Mouse (Mus musculus) MEL (cell line): ENCODE data around the gene Dmp1. TPM values are rescaled to one million over a fixed set of nuclear protein-coding genes. Genes with fewer than 3 reads are reported as not detected.

Source experiments
- DNase-seq: peaks from one replicate; pipeline ENCODE4 v3.0.0; 2011; ENCODE audit warnings: low read depth, low spot score
- H3K27ac ChIP-seq: 2 replicates; pipeline ENCODE4 v1.5.1; 2012; ENCODE audit warnings: low read depth, mild to moderate bottlenecking, control low read depth, low read length, moderate library complexity; ENCODE audit not compliant: control insufficient read depth
- H3K27me3 ChIP-seq, 2 experiments: fragments of 150-350 bp in 1 of 2; sonication (generic) in 1 of 2; 2 replicates each; pipeline ENCODE4 v1.6.1; 2012; ENCODE audit warnings: low read length in 2 of 2, mild to moderate bottlenecking in 2 of 2, improper control_type of control experiment in 1 of 2, moderate library complexity in 1 of 2; ENCODE audit not compliant: insufficient read depth in 2 of 2, control insufficient read depth in 1 of 2
- H3K36me3 ChIP-seq, 2 experiments: 2 replicates each; pipeline ENCODE4 v1.6.1; 2012 to 2014; ENCODE audit warnings: low read length in 2 of 2, improper control_type of control experiment in 1 of 2, inconsistent platforms in 1 of 2, mild to moderate bottlenecking in 1 of 2; ENCODE audit not compliant: insufficient read depth in 2 of 2, control insufficient read depth in 1 of 2
- H3K4me1 ChIP-seq, 2 experiments: fragments of 150-350 bp in 1 of 2; sonication (generic) in 1 of 2; 2 replicates each; pipeline ENCODE4 v1.6.1; 2012; ENCODE audit warnings: low read length in 2 of 2, improper control_type of control experiment in 1 of 2, mild to moderate bottlenecking in 1 of 2; ENCODE audit not compliant: insufficient read depth in 2 of 2, control insufficient read depth in 1 of 2
- H3K4me3 ChIP-seq, 2 experiments: fragments of 150-350 bp in 1 of 2; sonication (generic) in 1 of 2; 2 replicates each; pipeline ENCODE4 v1.5.1; 2012; ENCODE audit warnings: low read depth in 2 of 2, low read length in 2 of 2, mild to moderate bottlenecking in 2 of 2, moderate library complexity in 2 of 2, control low read depth in 1 of 2, improper control_type of control experiment in 1 of 2; ENCODE audit not compliant: control insufficient read depth in 1 of 2, insufficient read depth in 1 of 2
- H3K79me2 ChIP-seq: 2 replicates; pipeline ENCODE4 v1.6.1; 2012; ENCODE audit warnings: mild to moderate bottlenecking, low read length, moderate library complexity; ENCODE audit not compliant: control insufficient read depth, poor library complexity, insufficient read depth
- H3K9ac ChIP-seq: 2 replicates; pipeline ENCODE4 v1.6.1; 2012; ENCODE audit warnings: low read depth, mild to moderate bottlenecking, control low read depth, low read length, moderate library complexity; ENCODE audit not compliant: control insufficient read depth, poor library complexity, severe bottlenecking
- H3K9me3 ChIP-seq: fragments of 150-350 bp; sonication (generic); replicated peaks from 2 replicates; pipeline ENCODE4 v1.6.1; 2012; ENCODE audit warnings: mild to moderate bottlenecking, low read length, improper control_type of control experiment, moderate library complexity; ENCODE audit not compliant: insufficient read depth
- CHD2 ChIP-seq: IDR thresholded peaks from 2 replicates; pipeline ENCODE4 v1.6.1; 2011; ENCODE audit warnings: low read length, improper control_type of control experiment
- E2F4 ChIP-seq: IDR thresholded peaks from 2 replicates; pipeline ENCODE4 v1.6.1; 2011; ENCODE audit warnings: low read depth, low read length, improper control_type of control experiment, borderline replicate concordance
- ETS1 ChIP-seq: IDR thresholded peaks from 2 replicates; pipeline ENCODE4 v1.6.1; 2012; ENCODE audit warnings: low read depth, mild to moderate bottlenecking, inconsistent platforms, low read length, improper control_type of control experiment, moderate library complexity
- GABPA ChIP-seq: IDR thresholded peaks from 2 replicates; pipeline ENCODE4 v1.6.1; 2012; ENCODE audit warnings: low read depth, mild to moderate bottlenecking, inconsistent platforms, low read length, improper control_type of control experiment, moderate library complexity
- GATA1 ChIP-seq: IDR thresholded peaks from 2 replicates; pipeline ENCODE4 v1.6.1; 2011; ENCODE audit warnings: low read depth, low read length, improper control_type of control experiment
- JUND ChIP-seq: IDR thresholded peaks from 2 replicates; pipeline ENCODE4 v1.6.1; 2011; ENCODE audit warnings: low read depth, mild to moderate bottlenecking, improper control_type of control experiment, low read length
- KAT2A ChIP-seq: conservative IDR thresholded peaks from 2 replicates; pipeline ENCODE4 v1.6.1; 2012; ENCODE audit warnings: low read depth, low read length, improper control_type of control experiment, inconsistent platforms
- MAFK ChIP-seq: IDR thresholded peaks from 2 replicates; pipeline ENCODE4 v1.6.1; 2011; ENCODE audit warnings: low read depth, mild to moderate bottlenecking, low read length, improper control_type of control experiment, borderline replicate concordance
- MAZ ChIP-seq: IDR thresholded peaks from 2 replicates; pipeline ENCODE4 v1.6.1; 2012; ENCODE audit warnings: low read depth, mild to moderate bottlenecking, inconsistent platforms, low read length, improper control_type of control experiment
- MYB ChIP-seq: IDR thresholded peaks from 2 replicates; pipeline ENCODE4 v1.6.1; 2011; ENCODE audit warnings: mild to moderate bottlenecking, low read depth, low read length, improper control_type of control experiment
- MYC ChIP-seq: IDR thresholded peaks from 2 replicates; pipeline ENCODE4 v1.6.1; 2011; ENCODE audit warnings: low read depth, mild to moderate bottlenecking, low read length, improper control_type of control experiment, moderate library complexity
- NELFE ChIP-seq: IDR thresholded peaks from 2 replicates; pipeline ENCODE4 v1.6.1; 2011; ENCODE audit warnings: low read depth, low read length, improper control_type of control experiment
- POLR2A ChIP-seq, 2 experiments: IDR thresholded peaks; 2 replicates each; pipeline ENCODE4 v1.6.1; 2011 to 2012; ENCODE audit warnings: low read length in 2 of 2, mild to moderate bottlenecking in 2 of 2, control low read depth in 1 of 2, improper control_type of control experiment in 1 of 2, low read depth in 1 of 2, moderate library complexity in 1 of 2; ENCODE audit not compliant: control insufficient read depth in 1 of 2, insufficient read depth in 1 of 2, poor library complexity in 1 of 2
- RAD21 ChIP-seq: IDR thresholded peaks from 2 replicates; pipeline ENCODE4 v1.6.1; 2011; ENCODE audit warnings: mild to moderate bottlenecking, low read depth, low read length, improper control_type of control experiment
- RCOR1 ChIP-seq: IDR thresholded peaks from 2 replicates; pipeline ENCODE4 v1.6.1; 2012; ENCODE audit warnings: low read depth, mild to moderate bottlenecking, inconsistent platforms, low read length, improper control_type of control experiment
- SMC3 ChIP-seq: IDR thresholded peaks from 2 replicates; pipeline ENCODE4 v1.6.1; 2011; ENCODE audit warnings: low read depth, low read length, improper control_type of control experiment
- TCF12 ChIP-seq: IDR thresholded peaks from 2 replicates; pipeline ENCODE4 v1.6.1; 2014; ENCODE audit warnings: low read depth, mild to moderate bottlenecking, inconsistent platforms, low read length, improper control_type of control experiment, moderate library complexity
- USF1 ChIP-seq: IDR thresholded peaks from 2 replicates; pipeline ENCODE4 v1.6.1; 2014; ENCODE audit warnings: low read depth, mild to moderate bottlenecking, inconsistent platforms, low read length, improper control_type of control experiment, moderate library complexity
- USF2 ChIP-seq, 2 experiments: IDR thresholded peaks; 2 replicates each; pipeline ENCODE4 v1.6.1; 2011 to 2012; ENCODE audit warnings: improper control_type of control experiment in 2 of 2, low read length in 2 of 2, borderline replicate concordance in 1 of 2, inconsistent platforms in 1 of 2, low read depth in 1 of 2, mild to moderate bottlenecking in 1 of 2; ENCODE audit not compliant: insufficient read depth in 1 of 2
- ZC3H11A ChIP-seq: IDR thresholded peaks from 2 replicates; pipeline ENCODE4 v1.6.1; 2012; ENCODE audit warnings: low read depth, mild to moderate bottlenecking, inconsistent platforms, low read length, improper control_type of control experiment
- ZKSCAN1 ChIP-seq: IDR thresholded peaks from 2 replicates; pipeline ENCODE4 v1.6.1; 2012; ENCODE audit warnings: low read depth, mild to moderate bottlenecking, inconsistent platforms, low read length, improper control_type of control experiment, moderate library complexity
- polyA plus RNA-seq, 2 experiments: library from polyadenylated mRNA; stranded (reverse) in 1 of 2; unstranded in 1 of 2; fragments of >175 nt in 1 of 2; fragments of >200 nt in 1 of 2; gene quantifications; 2 replicates each; pipeline versions ENCODE4 v1.2.1 to v1.2.4; 2012; ENCODE audit warnings: low replicate concordance in 2 of 2, low read depth in 1 of 2; ENCODE audit not compliant: insufficient read length in 2 of 2, insufficient read depth in 1 of 2, missing spikeins in 1 of 2
- total RNA-seq: library from RNA; depleted of rRNA; stranded (reverse); fragments of 300-350 nt; gene quantifications from 2 replicates; pipeline ENCODE4 v1.2.3, GENCODE M21; 2012; rRNA removed

Gene Dmp1
- total and polyA plus RNA-seq, 3 experiments, result not detected

DNA sequence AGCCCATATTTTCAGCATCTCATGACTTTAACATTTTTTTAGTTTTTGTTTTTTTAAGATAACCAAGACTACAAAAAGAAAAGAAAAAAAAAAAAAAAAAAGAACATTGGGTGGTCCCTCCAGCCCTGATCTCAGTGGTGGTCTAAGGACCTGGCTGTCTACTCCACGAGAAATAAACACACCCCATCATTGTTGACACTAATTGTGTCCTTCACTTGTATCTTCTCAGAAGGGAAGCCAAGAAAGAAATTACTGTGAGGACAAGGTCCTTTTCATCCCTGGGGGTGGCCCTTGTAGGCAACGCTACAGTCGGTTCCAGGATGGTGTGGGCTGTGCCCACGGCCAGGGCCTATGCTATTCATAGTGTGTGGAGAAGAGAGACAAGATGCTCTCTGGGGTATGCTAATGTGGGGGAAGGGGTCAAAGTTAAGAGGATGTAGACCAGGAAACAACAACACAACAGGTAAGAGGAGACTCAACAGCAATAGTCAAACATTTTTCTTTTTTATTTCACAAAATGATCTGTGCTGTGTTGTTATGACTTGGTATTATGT, 59.6 kb downstream of the Dmp1 start:
- no peaks in the 10 kb centered on the region for H3K36me3 ChIP-seq
- no peaks in the 10 kb centered on the region for H3K27me3 ChIP-seq
- TF ChIP-seq POLR2A (IDR thresholded peaks at IDR 0.05; ENCODE audit: control insufficient read depth in 1 of 2, insufficient read depth in 1 of 2, low read depth in 1 of 2, low read length in 2 of 2, poor library complexity in 1 of 2) (no peak), KAT2A (no peak), USF2 (IDR thresholded peaks at IDR 0.05; ENCODE audit: borderline replicate concordance in 1 of 2, insufficient read depth in 1 of 2, low read depth in 1 of 2, low read length in 2 of 2) (no peak), ZC3H11A (no peak), NELFE (no peak), MAFK (no peak), TCF12 (no peak), SMC3 (no peak), CHD2 (no peak), GATA1 (no peak), ZKSCAN1 (no peak), E2F4 (no peak), JUND (no peak), RAD21 (no peak), RCOR1 (no peak), MYC (no peak), ETS1 (no peak), MAZ (no peak)
- H3K9me3 ChIP-seq, result no peaks in the 10 kb centered on the region
- no peak overlapping the region for H3K9ac ChIP-seq
- H3K79me2 ChIP-seq, result no peaks in the 10 kb centered on the region
- DNase-seq, result no peak
- no peak overlapping the region for H3K27ac ChIP-seq
- H3K4me3 ChIP-seq, result no peak overlapping the region
- H3K4me1 ChIP-seq, result no peaks in the 10 kb centered on the region

DNA sequence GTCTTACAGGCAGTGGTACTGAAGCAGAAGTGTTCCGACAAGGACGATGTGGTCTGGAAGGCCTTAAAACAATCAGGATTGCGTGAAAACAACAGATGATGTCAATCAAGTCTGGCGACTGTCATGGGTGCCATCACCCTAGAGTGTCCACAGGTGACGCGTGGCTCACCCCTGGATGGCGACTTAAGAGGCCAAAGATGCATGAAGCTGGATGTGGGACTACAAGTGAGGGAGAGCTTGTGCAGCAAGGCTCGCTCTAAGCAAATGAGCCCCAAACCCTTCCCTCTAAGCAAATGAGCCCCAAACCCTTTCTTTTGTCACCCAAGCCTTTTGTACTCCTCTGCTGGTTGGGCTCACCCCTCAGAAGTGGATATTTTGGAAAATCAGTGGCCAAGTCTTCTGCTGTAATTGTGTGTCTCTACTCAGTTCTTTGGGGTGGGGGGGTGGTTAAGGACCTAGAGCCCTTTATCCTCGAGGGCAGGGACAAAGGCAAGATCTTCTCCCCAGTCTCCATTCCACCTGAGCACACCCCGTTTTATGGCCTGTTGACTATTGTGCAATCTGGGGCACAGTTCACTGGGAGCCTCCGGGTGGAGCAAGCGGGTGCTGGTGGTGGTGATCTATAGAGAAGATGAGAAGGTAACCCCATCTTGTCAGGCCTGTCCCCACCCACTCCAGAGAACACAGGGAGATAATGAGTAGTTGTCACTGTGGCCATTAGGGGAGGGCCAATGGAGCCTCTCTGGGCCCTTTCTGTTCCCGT, 60.8 kb downstream of the Dmp1 start:
- H3K36me3 ChIP-seq, result no peaks in the 10 kb centered on the region
- no peak for TF ChIP-seq MAFK
- TF ChIP-seq ZKSCAN1, result no peak
- TF ChIP-seq GABPA, result no peak
- no peak for TF ChIP-seq USF1
- no peak for TF ChIP-seq MYB
- TF ChIP-seq, all 39 proteins: peak for 0
- H3K27ac ChIP-seq, result no peak overlapping the region
- H3K9me3 ChIP-seq, result no peaks in the 10 kb centered on the region
- DNase-seq, result no peak
- no peak overlapping the region for H3K9ac ChIP-seq
- H3K27me3 ChIP-seq, result no peaks in the 10 kb centered on the region
- no peaks in the 10 kb centered on the region for H3K79me2 ChIP-seq
- H3K4me1 ChIP-seq, result no peaks in the 10 kb centered on the region
- no peak overlapping the region for H3K4me3 ChIP-seq

Other genes starting within 250 kb of the Dmp1 start
- gene Hsd17b13, start 225.2 kb upstream of the Dmp1 start, total RNA-seq, result not detected in 2 replicates
- under 1 TPM in 1 of 2 experiments, not detected in 1; 0.08 TPM for gene Hsd17b13, start 225.2 kb upstream of the Dmp1 start, polyA plus RNA-seq
- gene Hsd17b11, start 180.7 kb upstream of the Dmp1 start, total RNA-seq, result 8.7 and 11.2 TPM in 2 replicates
- gene Hsd17b11, start 180.7 kb upstream of the Dmp1 start, polyA plus RNA-seq, result 10 to 100 TPM in 1 of 2 experiments, not detected in 1; 16.0 TPM
- gene Nudt9, start 156.3 kb upstream of the Dmp1 start, total RNA-seq, result 83.2 and 102 TPM in 2 replicates
- 100 to 1,000 TPM in 1 of 2 experiments, not detected in 1; 125 TPM for gene Nudt9, start 156.3 kb upstream of the Dmp1 start, polyA plus RNA-seq
- not detected in 2 replicates for gene Gm17660, start 125.0 kb upstream of the Dmp1 start, total RNA-seq
- gene Gm17660, start 125.0 kb upstream of the Dmp1 start, polyA plus RNA-seq, result not detected
- gene Sparcl1, start 88.9 kb upstream of the Dmp1 start, total RNA-seq, result not detected in 2 replicates
- not detected for gene Sparcl1, start 88.9 kb upstream of the Dmp1 start, polyA plus RNA-seq
- gene Dspp, start 31.9 kb upstream of the Dmp1 start, total RNA-seq, result 0.03 TPM in 1 of 2 replicates, not detected in the other
- gene Dspp, start 31.9 kb upstream of the Dmp1 start, polyA plus RNA-seq, result not detected
- not detected in 2 replicates for gene Ibsp, start 96.6 kb downstream of the Dmp1 start, total RNA-seq
- gene Ibsp, start 96.6 kb downstream of the Dmp1 start, polyA plus RNA-seq, result not detected
- gene Mepe, start 122.7 kb downstream of the Dmp1 start, total RNA-seq, result not detected in 2 replicates
- gene Mepe, start 122.7 kb downstream of the Dmp1 start, polyA plus RNA-seq, result not detected
- 0.77 and 2.2 TPM in 2 replicates for gene Spp1, start 232.5 kb downstream of the Dmp1 start, total RNA-seq
- under 1 TPM in 1 of 2 experiments, not detected in 1; 0.35 TPM for gene Spp1, start 232.5 kb downstream of the Dmp1 start, polyA plus RNA-seq